Mouse (Mus musculus) CH12.LX (cell line): ENCODE data around the gene Ugdh. TPM values are rescaled to one million over a fixed set of nuclear protein-coding genes. Genes with fewer than 3 reads are reported as not detected.

Experiments
- DNase-seq: peaks from one replicate; pipeline ENCODE4 v3.0.0-alpha.2; 2013; ENCODE audit errors: extremely low read depth
- H3K27ac ChIP-seq: 2 replicates; pipeline ENCODE4 v1.5.1; 2012; ENCODE audit warnings: low read depth, mild to moderate bottlenecking, control low read depth, moderate library complexity; ENCODE audit not compliant: insufficient read depth
- H3K27me3 ChIP-seq: replicated peaks from 2 replicates; pipeline ENCODE3; 2012; ENCODE audit warnings: inconsistent platforms
- H3K36me3 ChIP-seq, 2 experiments: replicated peaks in 1 of 2; 2 replicates each; pipeline versions ENCODE3 to v1.6.1; 2012; ENCODE audit warnings: inconsistent platforms in 1 of 2, low read length in 1 of 2, mild to moderate bottlenecking in 1 of 2, mixed read lengths in 1 of 2, moderate library complexity in 1 of 2; ENCODE audit not compliant: control insufficient read depth in 1 of 2, insufficient read depth in 1 of 2
- H3K4me1 ChIP-seq, 2 experiments: 2 replicates each; pipeline ENCODE4 v1.6.1; 2012; ENCODE audit warnings: inconsistent platforms in 1 of 2, moderate library complexity in 1 of 2; ENCODE audit not compliant: insufficient read depth in 2 of 2, control insufficient read depth in 1 of 2
- H3K4me2 ChIP-seq: 2 replicates; pipeline ENCODE4 v1.6.1; 2012; ENCODE audit warnings: low read depth, mild to moderate bottlenecking, control low read depth; ENCODE audit not compliant: poor library complexity, insufficient read depth, severe bottlenecking
- H3K4me3 ChIP-seq, 3 experiments: fragments of 150-350 bp in 1 of 3; sonication (generic) in 1 of 3; replicated peaks in 1 of 3; 2 replicates each; pipeline versions ENCODE3 to v1.5.1; 2011 to 2012; ENCODE audit warnings: low read depth in 2 of 3, low read length in 2 of 3, mild to moderate bottlenecking in 2 of 3, moderate library complexity in 2 of 3, control low read depth in 1 of 3, improper control_type of control experiment in 1 of 3, inconsistent platforms in 1 of 3, mixed read lengths in 1 of 3; ENCODE audit not compliant: poor library complexity in 1 of 3
- H3K79me2 ChIP-seq: replicated peaks from 2 replicates; pipeline ENCODE4 v1.6.1; 2012; ENCODE audit warnings: mild to moderate bottlenecking, moderate library complexity; ENCODE audit not compliant: control insufficient read depth, poor library complexity, insufficient read depth, severe bottlenecking; ENCODE audit errors: extremely low read depth
- H3K9ac ChIP-seq: 2 replicates; pipeline ENCODE4 v1.6.1; 2012; ENCODE audit warnings: low read depth, mild to moderate bottlenecking, control low read depth, moderate library complexity; ENCODE audit not compliant: insufficient read depth
- H3K9me3 ChIP-seq: replicated peaks from 2 replicates; pipeline ENCODE3; 2012; ENCODE audit warnings: low read length, inconsistent platforms, mixed read lengths
- CHD2 ChIP-seq: IDR thresholded peaks from 2 replicates; pipeline ENCODE4 v1.6.1; 2011; ENCODE audit warnings: low read length, improper control_type of control experiment
- CTCF ChIP-seq, 2 experiments: IDR thresholded peaks in 1 of 2; conservative IDR thresholded peaks in 1 of 2; 2 replicates each; pipeline ENCODE4 v1.5.1; 2011 to 2012; ENCODE audit warnings: low read depth in 2 of 2, low read length in 2 of 2, improper control_type of control experiment in 1 of 2, inconsistent platforms in 1 of 2, mild to moderate bottlenecking in 1 of 2, moderate library complexity in 1 of 2
- ELF1 ChIP-seq: IDR thresholded peaks from 2 replicates; pipeline ENCODE4 v1.6.1; 2014; ENCODE audit warnings: low read depth, mild to moderate bottlenecking, inconsistent platforms, low read length, improper control_type of control experiment
- GABPA ChIP-seq: IDR thresholded peaks from 2 replicates; pipeline ENCODE4 v1.6.1; 2012; ENCODE audit warnings: low read depth, low read length, improper control_type of control experiment, inconsistent platforms; ENCODE audit not compliant: insufficient replicate concordance
- IRF4 ChIP-seq: IDR thresholded peaks from 2 replicates; pipeline ENCODE4 v1.6.1; 2014; ENCODE audit warnings: low read depth, mild to moderate bottlenecking, inconsistent platforms, low read length, improper control_type of control experiment
- JUND ChIP-seq: conservative IDR thresholded peaks from 2 replicates; pipeline ENCODE4 v1.6.1; 2011; ENCODE audit warnings: low read depth, low read length, improper control_type of control experiment
- KAT2A ChIP-seq: IDR thresholded peaks from 2 replicates; pipeline ENCODE4 v1.6.1; 2012; ENCODE audit warnings: low read length, improper control_type of control experiment, inconsistent platforms; ENCODE audit not compliant: insufficient replicate concordance
- MAFK ChIP-seq: IDR thresholded peaks from 2 replicates; pipeline ENCODE4 v1.6.1; 2011; ENCODE audit warnings: low read length, improper control_type of control experiment; ENCODE audit not compliant: insufficient replicate concordance
- MAZ ChIP-seq: IDR thresholded peaks from 2 replicates; pipeline ENCODE4 v1.6.1; 2012; ENCODE audit warnings: low read depth, mild to moderate bottlenecking, inconsistent platforms, low read length, improper control_type of control experiment, moderate library complexity
- MYC ChIP-seq: IDR thresholded peaks from 2 replicates; pipeline ENCODE4 v1.6.1; 2011; ENCODE audit warnings: low read depth, mild to moderate bottlenecking, improper control_type of control experiment, low read length
- NRF1 ChIP-seq: IDR thresholded peaks from 2 replicates; pipeline ENCODE4 v1.6.1; 2014; ENCODE audit warnings: low read depth, mild to moderate bottlenecking, inconsistent platforms, low read length, improper control_type of control experiment, moderate library complexity
- POLR2AphosphoS2 ChIP-seq: IDR thresholded peaks from 2 replicates; pipeline ENCODE4 v1.6.1; 2011; ENCODE audit warnings: low read depth, low read length, improper control_type of control experiment
- RAD21 ChIP-seq: IDR thresholded peaks from 2 replicates; pipeline ENCODE4 v1.6.1; 2011; ENCODE audit warnings: low read depth, mild to moderate bottlenecking, low read length, improper control_type of control experiment, moderate library complexity
- RCOR1 ChIP-seq: conservative IDR thresholded peaks from 2 replicates; pipeline ENCODE4 v1.6.1; 2012; ENCODE audit warnings: low read depth, mild to moderate bottlenecking, inconsistent platforms, low read length, improper control_type of control experiment
- SMC3 ChIP-seq: IDR thresholded peaks from 2 replicates; pipeline ENCODE4 v1.6.1; 2011; ENCODE audit warnings: low read depth, low read length, improper control_type of control experiment
- TBP ChIP-seq: conservative IDR thresholded peaks from 2 replicates; pipeline ENCODE4 v1.6.1; 2011; ENCODE audit warnings: low read depth, low read length, improper control_type of control experiment
- TCF12 ChIP-seq: IDR thresholded peaks from 2 replicates; pipeline ENCODE4 v1.6.1; 2014; ENCODE audit warnings: low read depth, mild to moderate bottlenecking, inconsistent platforms, low read length, improper control_type of control experiment
- USF1 ChIP-seq: IDR thresholded peaks from 2 replicates; pipeline ENCODE4 v1.6.1; 2014; ENCODE audit warnings: low read depth, mild to moderate bottlenecking, inconsistent platforms, low read length, improper control_type of control experiment
- ZKSCAN1 ChIP-seq: IDR thresholded peaks from 2 replicates; pipeline ENCODE4 v1.6.1; 2012; ENCODE audit warnings: low read depth, inconsistent platforms, low read length, improper control_type of control experiment, borderline replicate concordance
- ZMIZ1 ChIP-seq: IDR thresholded peaks from 2 replicates; pipeline ENCODE4 v1.6.1; 2012; ENCODE audit warnings: low read depth, mild to moderate bottlenecking, inconsistent platforms, low read length, improper control_type of control experiment
- ZNF384 ChIP-seq: IDR thresholded peaks from 2 replicates; pipeline ENCODE4 v1.6.1; 2012; ENCODE audit warnings: low read depth, low read length, improper control_type of control experiment, inconsistent platforms
- dilution Hi-C: fragments of 300-500 bp; cut with MboI; formaldehyde crosslinking; loops from 2 replicates; pipeline ENCODE4 v1.14.3; 2020; ENCODE audit warnings: low sequenced_read_pairs; ENCODE audit not compliant: extremely low pct_unique_long_range_greater_than_20kb, extremely low pct_ligation_motif_present
- in situ Hi-C: fragments of 300-500 bp; cut with MboI; formaldehyde crosslinking; loops from 3 replicates; pipeline ENCODE4 v1.14.3; 2019; ENCODE audit warnings: low sequenced_read_pairs, low pct_ligation_motif_present, low pct_unique_long_range_greater_than_20kb, mixed read lengths
- polyA plus RNA-seq: library from polyadenylated mRNA; unstranded; fragments of >175 nt; gene quantifications from 2 replicates; pipeline ENCODE4 v1.2.1, GENCODE M21; 2012; ENCODE audit warnings: low read depth; ENCODE audit not compliant: insufficient read length
- total RNA-seq, 2 experiments: library from RNA; depleted of rRNA; stranded (reverse); fragments of 300-350 nt in 1 of 2; fragments of >200 nt in 1 of 2; gene quantifications; 2 replicates each; pipeline ENCODE4 v1.2.3; 2012 to 2014

Ugdh gene
- total and polyA plus RNA-seq, 3 experiments, result 8.9 to 45.7 (median 38.0) TPM

- H3K4me1 ChIP-seq, result peaks cover 0 to 16% of the 10 kb centered on the region in 2 experiments; a peak in 2 of 4 replicates
- dilution Hi-C loops (no loop called here), in situ Hi-C loops (no loop called here)
- H3K4me2 ChIP-seq, result no peak overlapping the region
- no peaks in the 10 kb centered on the region for H3K27me3 ChIP-seq
- H3K79me2 ChIP-seq, result peaks cover 21% of the 10 kb centered on the region
- H3K27ac ChIP-seq, result no peak overlapping the region
- TF ChIP-seq JUND, result no peak
- TF ChIP-seq ZMIZ1, result peak; percentile 36; the same call in 1 of the 2 replicates
- 0 out of 2 replicates have a peak, but pooled peaks have one; percentile 5 for TF ChIP-seq MAFK
- no peak for TF ChIP-seq POLR2AphosphoS2
- TF ChIP-seq KAT2A, result no peak
- no peak overlapping the region for H3K4me3 ChIP-seq
- DNase-seq, result no peak
- H3K9ac ChIP-seq, result no peak overlapping the region
- H3K36me3 ChIP-seq, result peaks cover 32 to 40% of the 10 kb centered on the region in 2 experiments
- H3K9me3 ChIP-seq, result no peaks in the 10 kb centered on the region
Observed at GRCm38 (mm10) chr5:65385704-65386103, 50.0 kb downstream of the Ugdh start.

GRCm38 (mm10) chr5:65374746-65375145, 61.0 kb downstream of the Ugdh start:
- no peak overlapping the region for H3K4me2 ChIP-seq
- no peak for DNase-seq
- H3K4me3 ChIP-seq, result no peak overlapping the region
- dilution Hi-C loops (no loop called here), in situ Hi-C loops (no loop called here)
- H3K79me2 ChIP-seq, result no peaks in the 10 kb centered on the region
- no peaks in the 10 kb centered on the region for H3K9me3 ChIP-seq
- H3K27ac ChIP-seq, result no peak overlapping the region
- H3K9ac ChIP-seq, result no peak overlapping the region
- H3K4me1 ChIP-seq, result no peaks in the 10 kb centered on the region; a peak in 1 of 4 replicates
- H3K36me3 ChIP-seq, result no peaks in the 10 kb centered on the region
- H3K27me3 ChIP-seq, result no peaks in the 10 kb centered on the region
- TF ChIP-seq NRF1, result no peak
- no peak for TF ChIP-seq ELF1
- TF ChIP-seq MYC, result no peak
- TF ChIP-seq USF1, result no peak
- no peak for TF ChIP-seq RAD21
- no peak for TF ChIP-seq TCF12
- no peak for TF ChIP-seq GABPA
- TF ChIP-seq IRF4, result no peak
- no peak for TF ChIP-seq RCOR1
- no peak for TF ChIP-seq SMC3
- TF ChIP-seq MAZ, result no peak
- TF ChIP-seq ZNF384, result no peak
- no peak for TF ChIP-seq TBP
- no peak for TF ChIP-seq ZKSCAN1
- no peak for TF ChIP-seq CTCF (conservative IDR thresholded peaks at IDR 0.05 in 1 of 2, IDR thresholded peaks at IDR 0.05 in 1 of 2; ENCODE audit: low read depth in 2 of 2, low read length in 2 of 2)
- no peak for TF ChIP-seq ZMIZ1
- TF ChIP-seq CHD2, result no peak
